Comparison of ENCODE assay signal across 14 mouse cellular contexts in genomic region chr5:100121170-100121569, GRCm38 (mm10). TPM values are rescaled to one million over a fixed set of nuclear protein-coding genes. Genes with fewer than 3 reads are reported as not detected.
DNase-seq lines count a peak whose midpoint lies in the region; ATAC-seq lines count a peak whose summit lies in the region.
"Had no signal": no experiment of that assay in that cellular context is flagged by ENCODE, and none has a peak within 500 bp of the region (broad histone marks: within the 10 kb centered on the region; RNA-seq: fewer than 3 reads in every experiment).

No protein-coding gene starts in this region.

- no peak overlapping the region for H3K27ac ChIP-seq in heart, embryonic 11.5 days (ENCODE audit: low read depth, low read length)
- H3K27ac ChIP-seq in embryonic facial prominence, embryonic 10.5 days (replicated peaks) = 0 out of 2 replicates have a peak overlapping the region, but pooled peaks have one; percentile 35
- no peak overlapping the region for H3K27ac ChIP-seq in hindbrain, embryonic 11.5 days (ENCODE audit: low read depth, low read length)
- no peak overlapping the region for H3K27ac ChIP-seq in midbrain, embryonic 12.5 days (replicated peaks)
- H3K27ac ChIP-seq: gastrocnemius, adult 2 months had no signal

- 53% methylated on average over 7 of the region's 7 CpGs for WGBS in heart, embryonic 11.5 days (ENCODE audit: insufficient replicate concordance)
- 38% methylated on average over 7 of the region's 7 CpGs for WGBS in embryonic facial prominence, embryonic 10.5 days
- 50% methylated on average over 7 of the region's 7 CpGs for WGBS in hindbrain, embryonic 11.5 days
- WGBS in midbrain, embryonic 12.5 days = 42% methylated on average over 7 of the region's 7 CpGs

- H3K36me3 ChIP-seq in heart, embryonic 11.5 days (ENCODE audit: control insufficient read depth, insufficient read depth, low read length) = no peaks in the 10 kb centered on the region
- H3K36me3 ChIP-seq in embryonic facial prominence, embryonic 10.5 days (replicated peaks) = no peaks in the 10 kb centered on the region
- no peaks in the 10 kb centered on the region for H3K36me3 ChIP-seq in hindbrain, embryonic 11.5 days (ENCODE audit: control insufficient read depth, insufficient read depth, low read length)
- no peaks in the 10 kb centered on the region for H3K36me3 ChIP-seq in midbrain, embryonic 12.5 days

- no peaks in the 10 kb centered on the region for H3K9me3 ChIP-seq in heart, embryonic 11.5 days (replicated peaks; ENCODE audit: control insufficient read depth, low read length)
- no peaks in the 10 kb centered on the region for H3K9me3 ChIP-seq in embryonic facial prominence, embryonic 10.5 days
- no peaks in the 10 kb centered on the region for H3K9me3 ChIP-seq in hindbrain, embryonic 11.5 days (ENCODE audit: control insufficient read depth, low read length)
- no peaks in the 10 kb centered on the region for H3K9me3 ChIP-seq in midbrain, embryonic 12.5 days

- no peaks in the 10 kb centered on the region for H3K4me1 ChIP-seq in heart, embryonic 11.5 days (ENCODE audit: control insufficient read depth, insufficient read depth, low read length)
- H3K4me1 ChIP-seq in embryonic facial prominence, embryonic 10.5 days = peaks cover 12% of the 10 kb centered on the region
- no peaks in the 10 kb centered on the region for H3K4me1 ChIP-seq in hindbrain, embryonic 11.5 days (replicated peaks; ENCODE audit: control insufficient read depth, insufficient read depth, low read length)
- H3K4me1 ChIP-seq in midbrain, embryonic 12.5 days = peaks cover 13% of the 10 kb centered on the region

- H3K27me3 ChIP-seq in heart, embryonic 11.5 days (ENCODE audit: control insufficient read depth, insufficient read depth, low read length) = peaks cover 19% of the 10 kb centered on the region
- H3K27me3 ChIP-seq in embryonic facial prominence, embryonic 10.5 days (replicated peaks; ENCODE audit: low read depth, poor library complexity, severe bottlenecking) = peaks cover 31% of the 10 kb centered on the region
- no peaks in the 10 kb centered on the region for H3K27me3 ChIP-seq in hindbrain, embryonic 11.5 days (ENCODE audit: control insufficient read depth, insufficient read depth, low read length)
- H3K27me3 ChIP-seq in midbrain, embryonic 12.5 days = no peaks in the 10 kb centered on the region; the same call in 1 of the 2 replicates

- no peak for DNase-seq in heart, postnatal 4 days
- no peak for DNase-seq in embryonic facial prominence, embryonic 10.5 days (ENCODE audit: low spot score)
- DNase-seq in hindbrain, embryonic 11.5 days (ENCODE audit: low spot score) = no peak
- no peak for DNase-seq in thymus, postnatal 25 days
- no peak for DNase-seq in left cerebral cortex, postnatal 14 days (ENCODE audit: low spot score in 2 of 2)
- DNase-seq in adrenal gland, postnatal 36 days = no peak
- DNase-seq: adrenal gland, postnatal 14 days; cerebellum, postnatal 36 days; gastrocnemius, adult 2 months; lung, adult 18-20 months; spleen, adult 18-20 months had no signal

- intact Hi-C loops in left cerebral cortex, postnatal 14 days (cut with DNase I) = no loop called here

- no peak for ATAC-seq in heart, embryonic 11.5 days (replicated peaks; ENCODE audit: insufficient number of reproducible peaks, low FRiP score, low TSS enrichment)
- no peak for ATAC-seq in hindbrain, embryonic 11.5 days (ENCODE audit: low FRiP score)
- ATAC-seq in midbrain, embryonic 12.5 days (ENCODE audit: low FRiP score, low read depth) = 0 out of 2 replicates have a peak, but pooled peaks have one; percentile 16

- H3K9ac ChIP-seq in heart, embryonic 11.5 days (ENCODE audit: low read depth, low read length) = no peak overlapping the region
- H3K9ac ChIP-seq in hindbrain, embryonic 11.5 days (ENCODE audit: low read depth, low read length) = no peak overlapping the region
- no peak overlapping the region for H3K9ac ChIP-seq in midbrain, embryonic 12.5 days (replicated peaks)

- H3K4me2 ChIP-seq in heart, embryonic 11.5 days = peak overlapping the region; percentile 34
- H3K4me2 ChIP-seq in hindbrain, embryonic 11.5 days (replicated peaks; ENCODE audit: low read depth, low read length) = peak overlapping the region; percentile 35; the same call in 1 of the 2 replicates
- H3K4me2 ChIP-seq in midbrain, embryonic 12.5 days (replicated peaks) = peak overlapping the region; percentile 42

- H3K4me3 ChIP-seq in heart, embryonic 11.5 days (ENCODE audit: low read depth, low read length) = no peak overlapping the region; the same call in 1 of the 2 replicates
- peak overlapping the region; percentile 48 for H3K4me3 ChIP-seq in embryonic facial prominence, embryonic 10.5 days
- no peak overlapping the region for H3K4me3 ChIP-seq in hindbrain, embryonic 11.5 days (ENCODE audit: low read depth, low read length)
- peak overlapping the region; percentile 26; the same call in 1 of the 2 replicates for H3K4me3 ChIP-seq in midbrain, embryonic 12.5 days
- H3K4me3 ChIP-seq: gastrocnemius, adult 2 months had no signal

RNA-seq across cellular contexts. Expression of gene Tmem150c, which starts 38.4 kb away (rescaled TPM):
- 0.54 and 1.0 TPM in 2 replicates for polyA plus RNA-seq in heart, embryonic 11.5 days (2014; fragmentation: Nextera tagmentation; extraction: Ambion mirVana)
- 1 to 10 TPM; 3.7 to 4.7 TPM for total RNA-seq in heart, postnatal 4 days (2021)
- 1.3 and 1.7 TPM in 2 replicates for polyA plus RNA-seq in embryonic facial prominence, embryonic 10.5 days (2016; fragmentation: Nextera tagmentation; extraction: Ambion mirVana)
- 3.1 and 3.6 TPM in 2 replicates for polyA plus RNA-seq in hindbrain, embryonic 11.5 days (2014; fragmentation: Nextera tagmentation; extraction: Ambion mirVana)
- polyA plus RNA-seq in midbrain, embryonic 12.5 days (2016; fragmentation: Nextera tagmentation; extraction: Ambion mirVana) = 6.7 and 9.5 TPM in 2 replicates
- 10 to 100 TPM; 46.2 to 48.8 TPM for total RNA-seq in left cerebral cortex, postnatal 14 days (2021)
- 10 to 100 TPM; 12.2 to 19.0 TPM for total RNA-seq in adrenal gland, postnatal 36 days (2021)
- total RNA-seq: neutrophil, adult 5-6 weeks had no signal

Comparison
In these comparisons a context has a peak if more than half of its experiments do, and no peak if none do; other contexts are left out.
1. H3K4me3 ChIP-seq: peak in embryonic facial prominence, embryonic 10.5 days (single experiment) and midbrain, embryonic 12.5 days (single experiment); none in heart, embryonic 11.5 days (single experiment) and hindbrain, embryonic 11.5 days (single experiment).
2. Peak in every context shown above with its lines, with median percentiles within 50 percentile points of each other: H3K4me2 ChIP-seq.